Mouse (Mus musculus): ENCODE measurements at regions not wholly inside any gene's neighbourhood (a gene's known extent, or its start where the extent isn't known, plus 50 kb on each side); places are given as distances from the start of the nearest gene placed in this dataset.

- no peak for DNase-seq (ENCODE audit: low read depth, low spot score)
Measured at GRCm38 (mm10) chr9:25951144-25951543, 469.8 kb downstream of the Eepd1 start.

GRCm38 (mm10) chr9:25959082-25959481, 477.7 kb downstream of the Eepd1 start:
- peak; percentile 47 for DNase-seq (ENCODE audit: low read depth, low spot score)

DNA sequence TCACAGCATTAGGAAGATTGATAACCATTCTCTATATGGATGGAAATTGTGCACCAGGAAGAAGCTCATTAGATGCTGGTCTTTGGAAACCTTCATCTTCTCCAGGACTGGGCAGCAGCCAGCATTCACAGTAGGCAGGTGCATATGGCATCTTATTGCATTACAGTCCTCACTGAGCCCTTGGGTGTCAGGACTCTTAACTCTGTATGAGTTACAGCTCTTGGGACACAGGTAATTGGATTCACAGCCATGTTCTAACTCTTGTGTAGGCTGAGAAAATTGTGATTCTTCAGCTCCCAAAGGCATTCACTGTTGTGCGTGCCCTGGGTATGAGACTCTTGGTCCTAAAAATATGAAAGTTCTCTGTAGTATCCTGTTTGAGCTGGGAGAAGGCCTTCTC, 504.1 kb downstream of the Eepd1 start:
- no peak for DNase-seq (ENCODE audit: low read depth, low spot score)

- DNase-seq (ENCODE audit: low read depth, low spot score): no peak
Measured at GRCm38 (mm10) chr9:25985920-25986319, 504.6 kb downstream of the Eepd1 start.

DNA sequence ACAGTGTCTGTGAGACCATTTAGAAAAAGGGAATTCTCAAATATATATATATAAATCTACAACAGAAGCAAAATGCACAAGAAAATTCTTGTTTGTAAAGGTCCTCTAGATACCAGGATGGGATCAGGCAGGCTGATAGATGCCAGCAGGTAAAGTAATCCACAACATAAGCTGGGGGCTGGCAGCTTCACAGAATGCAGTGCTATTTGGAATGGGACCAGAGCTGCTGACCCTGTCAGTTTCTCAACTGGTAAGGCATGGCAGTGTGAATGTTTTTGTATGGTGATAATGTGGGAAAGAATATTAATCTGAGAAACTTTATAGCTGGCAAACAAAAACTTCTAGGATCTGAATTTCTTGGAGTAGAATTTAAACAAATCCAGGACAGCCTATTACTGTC, 520.5 kb downstream of the Eepd1 start:
- DNase-seq (ENCODE audit: low read depth, low spot score): no peak

All from telencephalon, adult 2 months (tissue).